Mouse (Mus musculus) MEL (cell line): ENCODE measurements around the gene Smurf1.

ENCODE experiments used
- CHD2 ChIP-seq: IDR thresholded peaks from 2 replicates; pipeline ENCODE4 v1.6.1; 2011; ENCODE audit warnings: low read length, improper control_type of control experiment
- CTCF ChIP-seq, 3 experiments: IDR thresholded peaks in 2 of 3; conservative IDR thresholded peaks in 1 of 3; 2 replicates each; pipeline ENCODE4 v1.5.1; 2011 to 2012; ENCODE audit warnings: low read length in 3 of 3, low read depth in 2 of 3, mild to moderate bottlenecking in 2 of 3, improper control_type of control experiment in 1 of 3, inconsistent platforms in 1 of 3, mixed read lengths in 1 of 3, moderate library complexity in 1 of 3; ENCODE audit not compliant: control insufficient read depth in 1 of 3, insufficient read depth in 1 of 3, poor library complexity in 1 of 3, severe bottlenecking in 1 of 3
- EP300 ChIP-seq, 2 experiments: IDR thresholded peaks; 2 replicates each; pipeline ENCODE4 v1.6.1; 2011; ENCODE audit warnings: improper control_type of control experiment in 2 of 2, low read length in 2 of 2, low read depth in 1 of 2, mild to moderate bottlenecking in 1 of 2
- GATA1 ChIP-seq: IDR thresholded peaks from 2 replicates; pipeline ENCODE4 v1.6.1; 2011; ENCODE audit warnings: low read depth, low read length, improper control_type of control experiment
- HCFC1 ChIP-seq: IDR thresholded peaks from 2 replicates; pipeline ENCODE4 v1.6.1; 2012; ENCODE audit warnings: low read depth, mild to moderate bottlenecking, inconsistent platforms, low read length, improper control_type of control experiment, moderate library complexity
- KAT2A ChIP-seq: conservative IDR thresholded peaks from 2 replicates; pipeline ENCODE4 v1.6.1; 2012; ENCODE audit warnings: low read depth, low read length, improper control_type of control experiment, inconsistent platforms
- MAZ ChIP-seq: IDR thresholded peaks from 2 replicates; pipeline ENCODE4 v1.6.1; 2012; ENCODE audit warnings: low read depth, mild to moderate bottlenecking, inconsistent platforms, low read length, improper control_type of control experiment
- MEF2A ChIP-seq: IDR thresholded peaks from 2 replicates; pipeline ENCODE4 v1.6.1; 2014; ENCODE audit warnings: low read depth, mild to moderate bottlenecking, inconsistent platforms, low read length, improper control_type of control experiment; ENCODE audit not compliant: poor library complexity, insufficient replicate concordance, severe bottlenecking; ENCODE audit errors: extremely low read depth
- NELFE ChIP-seq: IDR thresholded peaks from 2 replicates; pipeline ENCODE4 v1.6.1; 2011; ENCODE audit warnings: low read depth, low read length, improper control_type of control experiment
- POLR2A ChIP-seq, 2 experiments: IDR thresholded peaks; 2 replicates each; pipeline ENCODE4 v1.6.1; 2011 to 2012; ENCODE audit warnings: low read length in 2 of 2, mild to moderate bottlenecking in 2 of 2, control low read depth in 1 of 2, improper control_type of control experiment in 1 of 2, low read depth in 1 of 2, moderate library complexity in 1 of 2; ENCODE audit not compliant: control insufficient read depth in 1 of 2, insufficient read depth in 1 of 2, poor library complexity in 1 of 2
- SIN3A ChIP-seq: IDR thresholded peaks from 2 replicates; pipeline ENCODE4 v1.6.1; 2012; ENCODE audit warnings: low read length, improper control_type of control experiment, inconsistent platforms
- TAL1 ChIP-seq: IDR thresholded peaks from 2 replicates; pipeline ENCODE4 v1.6.1; 2012; ENCODE audit warnings: mild to moderate bottlenecking, inconsistent platforms, low read length, moderate library complexity, mixed read lengths

DNA sequence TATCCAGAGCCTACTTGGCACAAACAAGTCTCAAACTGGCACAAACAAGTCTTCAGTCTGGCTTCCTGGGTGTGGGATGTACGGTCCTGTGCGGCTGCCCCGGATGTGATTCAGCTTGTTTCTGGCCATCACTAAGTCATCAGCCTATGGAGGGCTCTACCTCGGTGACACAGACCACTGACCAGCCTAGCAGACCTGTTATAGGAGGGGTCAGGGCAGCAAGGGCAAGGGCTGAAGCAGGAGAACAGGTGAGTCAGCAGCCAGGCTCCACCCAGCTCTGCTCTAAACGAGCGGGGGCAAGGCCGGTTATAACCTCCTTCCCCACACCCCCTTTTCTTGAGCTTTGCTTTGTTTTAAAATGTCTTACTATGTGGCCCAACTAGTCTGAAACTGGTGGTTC is 11.2 kb downstream of the Smurf1 start:
- TF ChIP-seq CTCF (IDR thresholded peaks at IDR 0.05 in 2 of 3, conservative IDR thresholded peaks at IDR 0.05 in 1 of 3; ENCODE audit: control insufficient read depth in 1 of 3, insufficient read depth in 1 of 3, low read depth in 2 of 3, low read length in 3 of 3, poor library complexity in 1 of 3, severe bottlenecking in 1 of 3): no peak
- TF ChIP-seq MEF2A: no peak
- TF ChIP-seq HCFC1: no peak
- TF ChIP-seq EP300 (IDR thresholded peaks at IDR 0.05; ENCODE audit: low read depth in 1 of 2, low read length in 2 of 2): no peak
- TF ChIP-seq POLR2A (IDR thresholded peaks at IDR 0.05; ENCODE audit: control insufficient read depth in 1 of 2, insufficient read depth in 1 of 2, low read depth in 1 of 2, low read length in 2 of 2, poor library complexity in 1 of 2): no peak
- TF ChIP-seq GATA1: no peak
- TF ChIP-seq MAZ: no peak
- no peak for TF ChIP-seq TAL1
- no peak for TF ChIP-seq NELFE
- no peak for TF ChIP-seq SIN3A
- no peak for TF ChIP-seq KAT2A
- TF ChIP-seq CHD2: no peak
